Mouse (Mus musculus): Measurements from ENCODE around the gene Dnaic1.

Dnaic1 gene

GRCm38 (mm10) chr4:41635906-41636305 lies 66.3 kb downstream of the Dnaic1 start:
- no peak for DNase-seq (ENCODE audit: low spot score)

GRCm38 (mm10) chr4:41636366-41636765 lies 66.8 kb downstream of the Dnaic1 start:
- no peak for DNase-seq (ENCODE audit: low spot score)

GRCm38 (mm10) chr4:41636882-41637635 lies 67.5 kb downstream of the Dnaic1 start:
- DNase-seq (ENCODE audit: low spot score), result no peak

- no peak for DNase-seq (ENCODE audit: low spot score)
These were observed 68.7 kb downstream of the Dnaic1 start for GRCm38 (mm10) chr4:41638186-41638731.

- DNase-seq (ENCODE audit: low spot score), result no peak
These were observed 69.2 kb downstream of the Dnaic1 start for GRCm38 (mm10) chr4:41638828-41639213.

- DNase-seq (ENCODE audit: low spot score), result no peak
These were observed 69.8 kb downstream of the Dnaic1 start for GRCm38 (mm10) chr4:41639214-41639841.

DNA sequence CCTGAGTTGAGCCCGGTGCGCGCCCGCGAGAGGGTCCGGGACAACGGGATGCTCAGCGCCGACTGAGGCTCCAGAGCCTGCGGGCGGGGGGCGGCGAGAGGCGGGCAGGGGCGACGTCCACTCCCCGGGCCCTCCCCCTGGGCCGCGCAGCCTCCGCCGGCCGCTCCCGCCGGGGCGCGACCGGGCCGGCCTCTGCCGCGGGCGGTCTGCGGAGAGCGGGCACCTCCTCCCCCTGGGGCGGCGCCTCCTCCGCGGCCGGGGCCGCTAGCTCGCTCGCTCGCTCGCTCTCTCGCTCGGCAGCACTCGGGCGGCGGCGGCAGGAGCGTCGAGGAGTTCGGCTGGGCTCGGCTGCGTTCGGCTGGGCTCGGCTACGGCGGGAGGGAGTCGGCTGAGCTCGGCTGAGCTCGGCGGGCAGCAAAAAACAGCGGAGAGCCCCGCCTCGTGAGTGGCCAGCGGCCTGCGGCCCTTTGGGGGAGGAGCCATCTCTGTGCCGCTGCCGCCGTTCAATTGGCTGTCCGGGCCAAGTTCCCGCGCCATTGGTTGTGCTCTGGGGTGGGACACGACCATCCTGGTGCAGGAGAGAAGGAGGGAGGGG lies 70.4 kb downstream of the Dnaic1 start, which contains the start of gene Enho:
TSS of gene Enho (minus strand) at position 412 of the 595 bp plus-strand sequence.
- DNase-seq (ENCODE audit: low spot score), result peak; percentile 96

DNA sequence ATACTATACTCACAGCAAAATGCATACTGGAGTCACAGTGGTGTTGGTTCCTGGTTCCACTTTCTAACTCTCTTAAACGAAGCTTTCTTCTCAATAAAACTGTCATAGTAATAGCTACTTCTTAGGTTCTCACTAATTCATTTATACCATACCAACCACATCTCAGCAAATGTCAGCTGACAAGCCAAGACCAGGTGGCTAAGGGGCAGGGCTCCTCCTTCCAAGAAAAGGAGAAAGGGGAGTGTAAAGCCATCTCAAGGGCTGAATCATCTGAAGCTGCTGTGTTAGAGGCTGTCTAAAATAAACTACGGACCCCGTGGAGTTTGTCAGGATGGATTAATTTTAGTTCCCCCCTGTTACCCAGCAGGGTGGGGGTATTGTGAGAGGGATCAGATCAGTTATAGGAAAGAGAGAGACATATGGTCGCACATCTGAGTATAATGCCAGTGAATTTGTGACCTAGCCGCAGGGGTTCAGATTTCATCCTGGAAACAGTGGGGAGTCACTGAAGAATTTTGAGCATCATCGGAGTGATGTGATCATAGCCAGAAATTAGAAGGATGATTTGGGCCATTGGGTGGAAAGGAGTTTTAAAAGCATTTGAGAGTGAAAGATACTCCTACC lies 71.7 kb downstream of the Dnaic1 start:
- DNase-seq (ENCODE audit: low spot score), result no peak

DNA sequence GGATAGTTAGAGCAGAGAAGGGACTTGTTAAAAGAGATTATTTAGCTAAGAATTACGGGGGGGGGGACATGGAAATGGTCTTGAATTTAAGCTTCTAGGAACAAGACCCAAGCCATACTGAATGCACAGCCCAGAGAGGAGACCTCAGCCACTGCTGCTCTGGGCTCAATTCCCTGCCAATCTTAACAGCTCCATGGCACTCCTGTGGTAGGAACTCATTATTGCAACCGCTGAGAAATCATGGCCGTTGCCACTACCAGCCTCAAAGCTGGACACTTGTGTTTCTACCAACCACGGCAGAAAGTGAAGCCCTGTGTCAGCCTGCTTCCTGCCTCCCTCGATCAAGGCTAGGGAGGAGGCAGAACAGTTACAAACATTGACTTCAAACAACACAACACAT lies 75.9 kb downstream of the Dnaic1 start:
- DNase-seq (ENCODE audit: low spot score), result no peak

GRCm38 (mm10) chr4:41648157-41648556 lies 78.6 kb downstream of the Dnaic1 start:
- DNase-seq (ENCODE audit: low spot score), result no peak

DNA sequence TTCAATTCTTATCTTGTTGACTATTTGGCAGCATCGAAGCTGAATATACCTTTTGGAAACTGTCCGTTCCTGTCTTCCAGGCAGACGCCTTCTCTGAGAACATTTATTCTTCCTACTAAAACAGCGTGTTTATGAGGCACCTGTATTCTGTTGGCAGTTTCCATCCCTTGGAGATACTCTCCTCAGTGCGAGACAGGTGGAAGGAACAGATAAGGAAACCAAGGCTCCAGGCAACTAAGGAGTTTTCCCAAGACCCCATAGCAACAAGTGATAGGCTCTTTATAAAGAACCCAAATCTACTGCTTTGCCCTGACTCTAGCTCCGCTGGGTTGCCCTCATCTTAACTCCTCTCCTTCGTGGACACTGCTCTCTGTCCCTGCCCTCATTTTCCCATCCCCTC lies 79.1 kb downstream of the Dnaic1 start:
- DNase-seq (ENCODE audit: low spot score), result no peak

- peak; percentile 79 for DNase-seq (ENCODE audit: low spot score)
These were observed 83.7 kb downstream of the Dnaic1 start for GRCm38 (mm10) chr4:41653296-41653695.

DNA sequence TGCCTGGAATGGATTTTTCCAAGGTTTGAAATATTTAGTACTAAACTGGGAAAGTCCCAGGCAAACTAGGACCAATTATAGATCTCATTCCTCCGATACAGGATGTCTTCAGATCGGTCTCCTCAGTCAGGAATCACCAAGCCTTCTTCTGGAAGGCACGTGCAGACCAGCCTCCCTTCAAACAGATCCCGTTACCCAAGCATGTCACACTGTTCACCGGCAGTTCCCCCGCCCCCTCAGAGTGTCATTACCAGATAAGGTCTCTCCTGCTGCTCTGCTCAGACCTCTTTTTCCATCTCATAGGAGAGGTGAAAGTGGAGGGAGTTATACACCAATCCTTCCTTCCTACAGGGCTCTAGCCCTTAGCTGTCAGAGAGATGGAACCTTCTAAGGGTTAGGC lies 84.2 kb downstream of the Dnaic1 start:
- no peak for DNase-seq (ENCODE audit: low spot score)

DNA sequence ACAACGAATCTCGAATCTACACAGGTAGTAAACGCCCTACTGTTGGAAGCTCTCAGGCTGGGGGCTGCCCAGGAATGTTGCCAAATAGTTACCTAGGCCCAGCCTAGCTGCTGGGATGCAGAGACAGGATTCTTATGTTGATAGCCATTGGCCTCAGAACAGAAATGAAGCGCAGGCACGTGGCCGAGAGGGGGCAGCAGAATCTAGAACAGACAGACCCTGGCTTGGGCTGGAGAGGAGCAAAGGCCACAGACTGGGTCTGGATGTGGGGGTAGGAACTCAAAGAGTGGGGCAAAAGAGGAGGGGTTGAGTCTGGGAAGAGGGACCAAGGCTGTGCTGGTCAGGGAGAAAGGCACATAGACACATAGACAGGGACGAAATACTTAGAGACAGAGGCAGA lies 84.6 kb downstream of the Dnaic1 start:
- DNase-seq (ENCODE audit: low spot score), result peak; percentile 57

DNA sequence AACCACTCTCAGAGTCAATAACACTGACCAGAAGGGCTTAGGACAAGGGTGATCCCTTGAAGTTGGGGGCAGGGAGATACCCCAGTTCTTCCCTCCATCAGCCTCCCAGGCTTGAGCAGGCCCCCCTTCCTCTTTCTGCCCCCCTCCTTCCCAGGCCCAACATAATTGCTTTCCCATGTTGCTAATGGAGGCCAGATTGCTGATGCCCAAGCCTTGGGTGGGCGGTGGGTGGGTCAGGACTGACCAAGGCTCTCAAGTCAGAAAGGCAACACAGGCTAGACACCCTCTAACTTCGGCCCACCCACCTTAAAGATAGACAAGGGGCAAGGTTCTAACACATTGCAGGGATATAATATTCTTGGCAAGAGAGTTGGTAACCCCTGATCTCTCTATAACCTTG lies 86.0 kb downstream of the Dnaic1 start:
- DNase-seq (ENCODE audit: low spot score), result no peak

DNA sequence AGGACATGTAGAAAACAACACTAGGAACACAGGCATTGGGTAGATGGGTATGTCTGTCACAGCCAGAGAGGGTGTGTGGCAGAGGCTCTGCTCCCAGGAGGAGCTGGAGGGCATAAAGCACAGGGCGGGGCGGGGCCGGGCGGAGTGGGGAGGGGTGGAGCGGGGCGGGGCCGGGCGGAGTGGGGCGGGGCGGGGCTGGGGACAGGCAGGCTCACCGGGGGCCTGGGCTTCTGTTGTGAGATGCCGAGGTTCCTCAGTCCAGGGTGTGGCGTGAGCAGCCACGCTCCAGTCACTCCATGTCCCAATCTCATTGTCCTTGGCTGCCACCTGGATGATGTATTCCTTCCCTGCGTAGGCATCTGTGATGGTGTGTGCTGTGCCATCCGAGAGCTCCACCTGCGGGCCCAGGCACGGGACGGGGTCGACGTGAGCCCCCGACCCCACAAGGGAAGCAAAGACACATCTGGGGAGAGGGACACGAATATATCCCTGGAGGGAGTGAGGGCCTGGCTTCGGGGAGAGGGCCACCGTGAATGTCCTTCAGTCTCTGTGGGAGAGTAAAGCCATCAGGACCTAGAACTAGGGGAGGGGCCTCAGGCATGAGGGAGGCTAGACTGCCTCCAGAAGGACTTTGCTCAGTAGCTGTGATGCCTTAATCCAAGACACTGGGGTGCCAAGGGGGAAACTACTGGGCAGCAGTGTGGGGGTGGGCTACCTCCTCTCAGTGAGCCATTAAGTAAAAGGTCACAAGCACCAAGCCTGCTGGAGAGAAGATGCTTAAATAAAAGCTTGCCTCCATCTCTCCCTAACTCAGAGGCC lies 89.2 kb downstream of the Dnaic1 start:
- DNase-seq (ENCODE audit: low spot score), result no peak

GRCm38 (mm10) chr4:41659556-41659955 lies 90.0 kb downstream of the Dnaic1 start:
- DNase-seq (ENCODE audit: low spot score), result no peak

GRCm38 (mm10) chr4:41660851-41661430 lies 91.4 kb downstream of the Dnaic1 start:
- no peak for DNase-seq (ENCODE audit: low spot score)

DNA sequence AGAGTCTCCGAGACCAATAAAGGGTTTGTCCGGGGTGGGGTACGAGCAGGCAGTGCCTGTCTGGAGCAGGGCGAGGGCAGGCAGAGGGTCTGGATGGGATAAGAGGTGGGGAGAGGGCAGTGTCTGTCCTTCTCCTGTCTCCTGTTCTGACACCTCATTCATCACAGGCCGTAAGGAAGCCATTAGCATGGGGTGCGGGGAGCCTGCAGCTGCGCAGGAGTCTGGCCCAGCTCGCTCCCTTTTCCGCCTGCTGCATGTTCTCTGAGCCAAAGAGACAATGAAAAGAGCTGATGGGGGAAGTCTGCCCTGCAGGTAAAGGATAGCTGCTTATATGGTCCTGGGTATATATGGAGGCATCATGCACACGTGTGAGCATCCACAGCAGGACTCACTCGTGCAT lies 93.1 kb downstream of the Dnaic1 start:
- DNase-seq (ENCODE audit: low spot score), result no peak

DNA sequence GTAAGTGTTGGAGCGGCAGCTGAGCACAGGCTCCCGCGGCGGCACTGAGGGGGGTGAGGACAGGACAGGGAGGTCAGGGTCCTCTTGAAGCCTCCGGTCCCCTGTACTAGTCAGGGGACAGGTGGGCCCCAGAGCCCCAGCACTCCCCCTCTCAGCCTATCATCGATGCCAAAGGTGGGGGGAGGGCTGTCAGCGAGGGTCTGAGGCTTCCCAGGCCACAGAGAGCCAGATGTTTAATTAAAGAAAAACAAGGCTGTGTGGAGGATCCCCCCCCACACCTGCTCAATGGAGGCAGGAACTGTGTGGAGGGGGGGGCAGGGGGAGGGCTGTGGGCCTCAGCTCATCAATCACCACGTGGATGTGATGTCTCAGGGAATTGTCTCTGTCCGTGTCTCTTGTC lies 94.0 kb downstream of the Dnaic1 start:
- no peak for DNase-seq (ENCODE audit: low spot score)

- no peak for DNase-seq (ENCODE audit: low spot score)
These were observed 95.0 kb downstream of the Dnaic1 start for GRCm38 (mm10) chr4:41664533-41664932.

Measured in urinary bladder, postnatal 25 days (tissue).